Mouse (Mus musculus): ENCODE data around the gene Mtr. TPM values are rescaled to one million over a fixed set of nuclear protein-coding genes. Genes with fewer than 3 reads are reported as not detected.

Mtr gene
- polyA plus RNA-seq, 1 experiment from 2014 or later, result 8.7 TPM

DNA sequence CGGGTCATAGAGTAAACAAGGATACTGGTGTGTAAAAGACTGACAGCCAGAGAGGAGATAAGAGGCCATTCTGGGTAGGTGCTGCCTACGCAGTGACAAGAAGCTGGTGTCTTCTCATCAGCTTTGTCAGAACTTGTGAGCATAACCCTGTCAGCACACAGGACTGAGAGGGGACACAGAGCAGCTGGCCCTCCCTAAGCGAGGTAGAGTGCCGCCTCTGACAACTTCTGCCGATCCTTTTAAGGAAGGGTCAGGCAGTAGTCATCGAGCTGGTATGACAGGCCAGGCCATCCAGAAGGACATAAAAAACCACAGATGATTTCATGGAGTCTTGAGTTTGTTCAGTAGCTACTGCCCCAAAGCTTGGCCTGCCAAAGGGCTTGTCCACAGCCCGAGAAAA is 124.4 kb downstream of the Mtr start:
- WGBS, result 71% methylated on average over 7 of the region's 7 CpGs
- DNase-seq (ENCODE audit: low spot score), result no peak
- ATAC-seq (replicated peaks; ENCODE audit: low FRiP score, low read depth), result no peak

More for the DNA sequence above, 124.4 kb downstream of the Mtr start:
- no peaks in the 10 kb centered on the region for H3K9me3 ChIP-seq (replicated peaks; ENCODE audit: low read length)
- H3K27ac ChIP-seq, result no peak overlapping the region
- no peak overlapping the region for H3K9ac ChIP-seq (ENCODE audit: low read depth, low read length)
- H3K4me1 ChIP-seq (replicated peaks; ENCODE audit: insufficient read depth, low read length), result no peaks in the 10 kb centered on the region
- no peak for TF ChIP-seq CTCF (IDR thresholded peaks at IDR 0.05; ENCODE audit: low read depth)
- H3K4me2 ChIP-seq (ENCODE audit: low read length), result no peak overlapping the region
- no peak overlapping the region for H3K4me3 ChIP-seq (replicated peaks; ENCODE audit: low read depth, low read length)
- H3K36me3 ChIP-seq (ENCODE audit: insufficient read depth, low read length), result no peaks in the 10 kb centered on the region
- H3K27me3 ChIP-seq (ENCODE audit: insufficient read depth, low read length), result no peaks in the 10 kb centered on the region

Other genes starting within 250 kb of the Mtr start
- 0.09 and 0.17 TPM in 2 replicates for gene Ryr2, start 151.2 kb downstream of the Mtr start, polyA plus RNA-seq (2015; fragmentation: Nextera tagmentation; extraction: Ambion mirVana)
- gene Actn2, start 82.6 kb upstream of the Mtr start, polyA plus RNA-seq (2015; fragmentation: Nextera tagmentation; extraction: Ambion mirVana), result 3.1 and 3.5 TPM in 2 replicates
- 9.6 and 9.8 TPM in 2 replicates for gene Heatr1, start 136.9 kb upstream of the Mtr start, polyA plus RNA-seq (2015; fragmentation: Nextera tagmentation; extraction: Ambion mirVana)
- gene Lgals8, start 206.8 kb upstream of the Mtr start, polyA plus RNA-seq (2015; fragmentation: Nextera tagmentation; extraction: Ambion mirVana), result 27.5 and 30.0 TPM in 2 replicates